Mouse (Mus musculus) liver, adult 2 months (tissue): ENCODE data around the gene Art4.

Experiments used
- CTCF ChIP-seq: fragments of 200-500 bp; IDR thresholded peaks from 2 replicates; pipeline ENCODE4 v1.5.1; 2011; ENCODE audit warnings: low read depth, low read length, control low read depth
- POLR2A ChIP-seq: fragments of 200-500 bp; IDR thresholded peaks from 2 replicates; pipeline ENCODE4 v1.6.1; 2011; ENCODE audit warnings: low read length, control low read depth; ENCODE audit not compliant: insufficient read depth; ENCODE audit errors: extremely low read depth

DNA sequence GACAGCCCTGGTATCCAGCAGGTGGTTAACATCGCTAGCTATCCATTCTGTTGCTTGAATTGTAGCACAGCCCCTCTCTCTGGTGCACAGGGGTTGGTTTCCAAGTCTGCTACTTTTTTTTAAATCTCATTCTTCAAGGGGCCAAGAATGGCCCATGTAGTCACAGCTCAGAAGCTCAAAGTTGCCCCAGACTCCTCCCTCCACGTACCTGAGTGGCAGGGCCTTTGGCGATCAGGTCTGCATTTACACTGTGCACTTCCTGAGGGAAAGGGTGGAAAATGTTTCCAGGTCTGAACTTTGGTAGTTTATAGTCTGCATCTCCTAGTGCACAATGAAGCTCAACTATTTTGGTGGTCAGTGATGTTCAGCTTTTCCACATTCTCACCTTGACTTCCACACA lies 10.3 kb downstream of the Art4 start:
- TF ChIP-seq POLR2A = no peak
- TF ChIP-seq CTCF = no peak
